Mouse (Mus musculus): Measurements from ENCODE around the gene Il17rc.

GRCm38 (mm10) chr6:113471297-113471936 is at the start of gene Il17rc:
- TF ChIP-seq EP300 (IDR thresholded peaks at IDR 0.05) (no peak), CTCF (IDR thresholded peaks at IDR 0.05) (no peak)

Measured in lung, postnatal 0 days (tissue).